Mouse (Mus musculus): Measurements from ENCODE around the gene Izumo1r.

- no peak for TF ChIP-seq GATA1 (IDR thresholded peaks at IDR 0.05; ENCODE audit: low read depth, low read length)
- no peak for TF ChIP-seq MXI1 (IDR thresholded peaks at IDR 0.05; ENCODE audit: low read depth, low read length)
- TF ChIP-seq CTCF (IDR thresholded peaks at IDR 0.05 in 2 of 3, conservative IDR thresholded peaks at IDR 0.05 in 1 of 3; ENCODE audit: control insufficient read depth in 1 of 3, insufficient read depth in 1 of 3, low read depth in 2 of 3, low read length in 3 of 3, poor library complexity in 1 of 3, severe bottlenecking in 1 of 3) = no peak
- TF ChIP-seq USF2 (IDR thresholded peaks at IDR 0.05; ENCODE audit: borderline replicate concordance in 1 of 2, insufficient read depth in 1 of 2, low read depth in 1 of 2, low read length in 2 of 2) = no peak
- TF ChIP-seq RCOR1 (IDR thresholded peaks at IDR 0.05; ENCODE audit: low read depth, low read length) = no peak
- no peak for TF ChIP-seq CHD2 (IDR thresholded peaks at IDR 0.05; ENCODE audit: low read length)
- no peak for TF ChIP-seq POLR2A (IDR thresholded peaks at IDR 0.05; ENCODE audit: control insufficient read depth in 1 of 2, insufficient read depth in 1 of 2, low read depth in 1 of 2, low read length in 2 of 2, poor library complexity in 1 of 2)
- no peak for TF ChIP-seq TAL1 (IDR thresholded peaks at IDR 0.05; ENCODE audit: low read length)
- no peak for TF ChIP-seq E2F4 (IDR thresholded peaks at IDR 0.05; ENCODE audit: borderline replicate concordance, low read depth, low read length)
- TF ChIP-seq USF1 (IDR thresholded peaks at IDR 0.05; ENCODE audit: low read depth, low read length) = no peak
- no peak for TF ChIP-seq JUND (IDR thresholded peaks at IDR 0.05; ENCODE audit: low read depth, low read length)
- no peak for TF ChIP-seq POLR2AphosphoS2 (IDR thresholded peaks at IDR 0.05; ENCODE audit: low read length)
- no peak for TF ChIP-seq KAT2A (conservative IDR thresholded peaks at IDR 0.05; ENCODE audit: low read depth, low read length)
Observed at GRCm38 (mm10) chr9:14945919-14946318, 42.2 kb upstream of the Izumo1r start.

Measured in MEL (cell line).